Mouse (Mus musculus): ENCODE data around the gene Ero1l. TPM values are rescaled to one million over a fixed set of nuclear protein-coding genes. Genes with fewer than 3 reads are reported as not detected.

Ero1l gene
- polyA plus RNA-seq (2014; fragmentation: Nextera tagmentation; extraction: Ambion mirVana): 32.2 and 33.9 TPM in 2 replicates

DNA sequence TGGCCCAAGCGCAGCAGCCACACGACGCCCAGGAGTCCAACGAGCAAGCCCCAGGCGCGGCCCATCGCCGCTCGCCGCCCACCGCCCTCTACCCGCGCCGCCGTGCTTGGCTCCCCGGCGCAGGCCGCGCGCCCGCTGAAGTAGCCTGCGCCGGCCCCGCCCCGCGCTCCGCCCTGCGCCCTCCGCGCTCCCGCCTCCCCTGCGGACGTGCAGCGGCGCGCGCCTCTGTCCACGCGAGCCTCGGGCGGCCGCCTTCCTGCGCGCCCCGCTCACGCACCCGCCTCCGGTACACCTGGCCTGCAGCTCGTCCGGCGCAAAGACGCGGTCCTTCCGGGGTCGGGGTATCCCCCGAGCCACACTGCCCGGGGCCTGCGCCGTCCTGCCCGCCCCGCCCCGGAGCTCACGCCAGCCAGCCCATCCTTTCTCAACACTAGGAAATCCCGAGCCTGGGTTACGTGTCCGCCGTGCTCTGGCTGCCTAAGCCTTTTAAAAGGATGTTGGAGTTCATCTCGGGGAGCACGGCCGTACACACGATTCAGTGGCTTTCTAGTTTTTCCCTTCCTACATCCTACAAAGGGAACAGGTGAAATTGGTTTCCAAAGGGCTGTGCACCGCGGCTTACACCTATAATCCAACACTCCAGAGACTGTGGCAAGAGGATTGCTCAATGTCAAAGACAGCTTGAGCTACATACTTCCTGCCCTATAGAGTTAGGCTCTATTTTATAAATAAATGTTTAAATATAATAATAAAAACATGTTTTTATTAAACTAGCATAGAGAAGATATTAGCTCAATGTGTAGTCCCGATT, at the start of gene Ero1l:
TSS of gene Ero1l (minus strand) at position 346 of the 811 bp plus-strand sequence.
- H3K27ac ChIP-seq (ENCODE audit: low read depth, low read length): peak within 1 kb of the TSS; percentile 82
- peak; percentile 97 for ATAC-seq (ENCODE audit: low FRiP score)
- DNase-seq (ENCODE audit: low spot score): peak; percentile 91
- H3K4me3 ChIP-seq (ENCODE audit: low read depth, low read length): peak within 1 kb of the TSS; percentile 91
- H3K9ac ChIP-seq (ENCODE audit: low read depth, low read length): peak within 1 kb of the TSS; percentile 91
- H3K36me3 ChIP-seq (ENCODE audit: control insufficient read depth, insufficient read depth, low read length): no peaks in the 10 kb centered on the region
- peak within 1 kb of the TSS; percentile 82 for H3K4me2 ChIP-seq (replicated peaks; ENCODE audit: low read depth, low read length)
- H3K4me1 ChIP-seq (replicated peaks; ENCODE audit: control insufficient read depth, insufficient read depth, low read length): no peaks in the 10 kb centered on the region
- H3K27me3 ChIP-seq (ENCODE audit: control insufficient read depth, insufficient read depth, low read length): no peaks in the 10 kb centered on the region
- no peaks in the 10 kb centered on the region for H3K9me3 ChIP-seq (ENCODE audit: control insufficient read depth, low read length)
- 2% methylated on average over 50 of the region's 74 CpGs for WGBS

DNA sequence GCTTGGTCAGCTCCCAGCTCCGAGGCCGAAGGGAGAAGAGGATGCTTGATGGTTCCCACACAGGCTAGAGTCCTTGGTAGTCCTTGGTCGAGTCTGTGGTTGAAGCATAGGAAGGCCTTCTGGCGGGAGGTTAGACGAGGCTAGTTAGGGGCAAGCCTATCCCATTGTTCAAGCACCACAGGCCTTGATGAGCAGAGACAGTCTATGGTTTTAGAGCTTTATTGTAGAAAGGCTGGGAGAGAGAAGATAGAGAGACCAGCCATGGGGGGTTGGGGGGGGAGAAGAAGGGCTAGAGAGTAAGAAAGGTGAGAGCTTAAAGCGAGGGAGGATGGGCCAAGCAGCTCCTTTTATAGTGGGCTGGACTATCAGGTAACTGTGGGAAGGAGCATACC, 46.6 kb upstream of the Ero1l start:
- Histone ChIP-seq H3K4me1 (replicated peaks; ENCODE audit: control insufficient read depth, insufficient read depth, low read length) (no peaks in the 10 kb centered on the region), H3K4me2 (replicated peaks; ENCODE audit: low read depth, low read length) (no peak overlapping the region), H3K36me3 (ENCODE audit: control insufficient read depth, insufficient read depth, low read length) (peaks cover 5% of the 10 kb centered on the region), H3K4me3 (ENCODE audit: low read depth, low read length) (no peak overlapping the region), H3K27ac (ENCODE audit: low read depth, low read length) (no peak overlapping the region), H3K9me3 (ENCODE audit: control insufficient read depth, low read length) (no peaks in the 10 kb centered on the region), H3K9ac (ENCODE audit: low read depth, low read length) (no peak overlapping the region), H3K27me3 (ENCODE audit: control insufficient read depth, insufficient read depth, low read length) (no peaks in the 10 kb centered on the region)
- ATAC-seq (ENCODE audit: low FRiP score) (no peak), DNase-seq (ENCODE audit: low spot score) (no peak)
- WGBS: 87% methylated on average over 6 of the region's 6 CpGs

DNA sequence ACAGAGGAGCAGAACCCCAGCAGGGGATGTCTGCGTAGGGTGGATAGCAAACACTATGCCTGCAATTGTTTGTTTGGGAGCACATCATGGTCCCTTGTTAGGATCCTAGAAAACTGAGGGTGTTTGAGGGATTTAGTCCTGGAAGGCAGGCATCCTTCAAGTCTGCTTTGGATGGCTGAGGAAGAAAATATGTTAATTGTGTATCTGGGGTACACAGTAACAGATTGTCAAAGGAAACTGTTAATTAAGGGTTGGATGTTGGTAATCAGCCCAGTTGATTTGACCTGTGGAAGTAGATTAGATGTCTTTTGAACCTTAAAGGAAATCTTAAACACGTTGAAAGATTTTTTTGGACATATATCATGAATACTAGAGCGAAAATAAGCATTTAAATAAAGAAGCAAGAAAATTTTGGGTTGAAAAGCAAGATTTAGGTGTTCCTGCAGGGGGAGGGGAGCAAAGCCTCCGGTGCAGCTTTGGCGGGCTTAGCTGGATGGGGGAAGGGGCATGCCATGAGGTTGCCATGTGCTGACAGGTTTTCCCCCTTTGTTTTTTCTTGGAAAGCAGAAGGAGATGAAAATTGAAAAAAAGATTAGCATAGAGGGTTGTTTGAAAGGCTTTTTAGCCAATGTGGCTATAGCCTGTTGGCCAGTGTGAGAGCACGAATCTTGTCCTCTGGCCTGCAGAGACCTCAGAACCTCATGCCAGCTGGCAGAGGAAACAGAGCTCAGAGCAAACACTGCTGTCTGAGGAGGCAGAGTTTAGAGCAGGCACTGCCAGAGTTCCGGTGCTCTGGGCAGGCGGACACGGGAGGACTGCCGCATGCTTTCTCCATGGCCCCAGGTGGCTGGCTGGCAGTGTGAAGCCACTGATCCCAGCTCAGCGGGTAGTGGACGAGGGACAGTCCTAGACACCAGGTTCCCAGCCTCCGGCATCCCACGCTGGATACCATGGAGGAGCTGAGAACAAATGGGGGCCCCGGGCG, 45.9 kb upstream of the Ero1l start:
- H3K4me2 ChIP-seq (replicated peaks; ENCODE audit: low read depth, low read length): no peak overlapping the region
- DNase-seq (ENCODE audit: low spot score) (no peak), ATAC-seq (ENCODE audit: low FRiP score) (no peak)
- no peaks in the 10 kb centered on the region; the same call in 1 of the 2 replicates for H3K36me3 ChIP-seq (ENCODE audit: control insufficient read depth, insufficient read depth, low read length)
- no peak overlapping the region for H3K9ac ChIP-seq (ENCODE audit: low read depth, low read length)
- 82% methylated on average over 16 of the region's 16 CpGs for WGBS
- no peaks in the 10 kb centered on the region for H3K9me3 ChIP-seq (ENCODE audit: control insufficient read depth, low read length)
- H3K4me1 ChIP-seq (replicated peaks; ENCODE audit: control insufficient read depth, insufficient read depth, low read length): no peaks in the 10 kb centered on the region
- no peak overlapping the region for H3K4me3 ChIP-seq (ENCODE audit: low read depth, low read length)
- no peaks in the 10 kb centered on the region for H3K27me3 ChIP-seq (ENCODE audit: control insufficient read depth, insufficient read depth, low read length)
- no peak overlapping the region for H3K27ac ChIP-seq (ENCODE audit: low read depth, low read length)

DNA sequence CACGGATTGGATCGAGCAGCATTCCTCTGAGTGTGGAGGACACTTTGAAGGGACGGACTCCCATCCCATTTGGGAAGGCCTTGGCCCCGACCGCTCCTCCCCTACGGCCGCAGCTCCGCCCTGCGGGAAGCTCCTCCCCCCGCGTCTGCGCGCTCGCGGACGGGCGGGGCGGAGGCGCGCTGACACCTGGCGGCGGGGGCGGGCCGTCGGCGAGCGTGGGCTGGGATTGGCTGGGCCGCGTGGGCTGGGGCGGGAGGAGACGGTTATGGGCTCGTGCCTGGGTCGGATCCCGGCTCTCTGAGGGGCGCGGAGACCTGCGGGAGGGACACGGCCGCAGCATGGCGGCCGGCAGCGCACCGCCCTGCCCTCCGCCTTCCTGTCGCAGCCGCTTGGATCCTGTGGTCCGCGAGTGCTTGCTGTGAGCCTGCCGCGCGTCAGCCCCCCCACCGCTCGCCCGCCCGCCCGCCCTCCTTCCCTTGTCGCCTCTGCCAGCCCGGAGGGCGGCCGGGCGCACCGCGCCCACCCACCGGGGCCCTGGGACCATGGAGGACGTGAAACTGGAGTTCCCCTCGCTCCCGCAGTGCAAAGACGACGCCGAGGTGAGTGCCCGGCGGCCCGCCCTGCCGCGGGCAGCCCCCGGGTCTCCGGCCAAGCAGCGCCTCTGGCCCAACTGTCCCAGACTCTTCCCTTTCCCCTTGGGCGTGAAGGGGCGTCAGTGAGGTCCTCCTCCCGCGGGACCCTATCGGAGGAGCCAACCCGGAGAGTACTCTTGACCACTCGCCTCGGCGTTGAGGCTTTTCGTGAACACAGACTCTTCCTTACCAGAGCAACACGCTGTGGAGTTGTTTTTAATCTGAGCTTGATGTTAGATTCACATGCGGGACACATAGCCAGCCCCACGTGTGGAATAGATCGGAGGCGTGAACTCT, 32.6 kb upstream of the Ero1l start, which contains the start of gene Styx:
TSS of gene Styx (plus strand) at position 163 of the 929 bp plus-strand sequence.
- Histone ChIP-seq H3K36me3 (ENCODE audit: control insufficient read depth, insufficient read depth, low read length) (peaks cover 6% of the 10 kb centered on the region; the same call in 1 of the 2 replicates), H3K4me1 (replicated peaks; ENCODE audit: control insufficient read depth, insufficient read depth, low read length) (no peaks in the 10 kb centered on the region), H3K9me3 (ENCODE audit: control insufficient read depth, low read length) (no peaks in the 10 kb centered on the region), H3K27ac (ENCODE audit: low read depth, low read length) (peak within 1 kb of the TSS; percentile 60), H3K4me3 (ENCODE audit: low read depth, low read length) (peak within 1 kb of the TSS; percentile 73), H3K9ac (ENCODE audit: low read depth, low read length) (peak within 1 kb of the TSS; percentile 78), H3K27me3 (ENCODE audit: control insufficient read depth, insufficient read depth, low read length) (no peaks in the 10 kb centered on the region), H3K4me2 (replicated peaks; ENCODE audit: low read depth, low read length) (peak within 1 kb of the TSS; percentile 76)
- peak; percentile 95 for DNase-seq (ENCODE audit: low spot score)
- peak; percentile 99 for ATAC-seq (ENCODE audit: low FRiP score)
- WGBS: under 1% methylated on average over 58 of the region's 93 CpGs

DNA sequence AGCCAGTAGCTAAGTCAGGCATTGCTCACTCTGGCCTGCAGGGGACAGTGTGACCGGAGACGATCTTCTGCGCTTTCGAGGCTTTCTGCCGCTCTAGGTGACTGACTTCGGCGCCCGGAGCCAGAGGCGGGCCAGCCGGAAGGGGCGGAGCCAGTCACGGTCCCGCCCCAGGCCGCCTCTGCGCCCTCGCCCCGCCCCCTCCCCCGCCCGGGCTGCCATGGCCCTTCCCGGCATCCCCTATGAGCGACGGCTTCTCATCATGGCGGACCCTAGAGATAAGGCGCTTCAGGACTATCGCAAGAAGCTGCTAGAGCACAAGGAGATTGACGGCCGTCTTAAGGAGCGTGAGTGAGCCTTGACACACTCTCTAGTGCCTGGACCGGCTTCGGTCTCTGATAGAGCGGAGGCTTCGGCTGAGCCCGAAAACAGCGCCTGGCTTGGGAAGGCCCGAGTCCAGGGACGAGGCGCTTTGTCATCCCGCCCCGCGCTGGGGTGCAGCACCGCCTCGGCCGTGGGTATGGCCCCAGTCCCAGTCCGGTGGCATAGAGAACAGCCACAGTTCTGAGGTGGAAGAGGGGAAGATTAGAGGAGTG, 11.1 kb upstream of the Ero1l start, which contains the start of gene Psmc6:
TSS of gene Psmc6 (plus strand) at position 200 of the 593 bp plus-strand sequence.
- peak within 1 kb of the TSS; percentile 92 for H3K4me3 ChIP-seq (ENCODE audit: low read depth, low read length)
- no peaks in the 10 kb centered on the region for H3K27me3 ChIP-seq (ENCODE audit: control insufficient read depth, insufficient read depth, low read length)
- peak within 1 kb of the TSS; percentile 98 for H3K9ac ChIP-seq (ENCODE audit: low read depth, low read length)
- peak; percentile 97 for ATAC-seq (ENCODE audit: low FRiP score)
- H3K27ac ChIP-seq (ENCODE audit: low read depth, low read length): peak within 1 kb of the TSS; percentile 73
- H3K9me3 ChIP-seq (ENCODE audit: control insufficient read depth, low read length): no peaks in the 10 kb centered on the region
- peak; percentile 95 for DNase-seq (ENCODE audit: low spot score)
- H3K36me3 ChIP-seq (ENCODE audit: control insufficient read depth, insufficient read depth, low read length): 0 out of 2 replicates have a peak, but pooled peaks cover 4% of the 10 kb centered on the region
- 0 out of 2 replicates have a peak, but pooled peaks cover 2% of the 10 kb centered on the region for H3K4me1 ChIP-seq (replicated peaks; ENCODE audit: control insufficient read depth, insufficient read depth, low read length)
- peak within 1 kb of the TSS; percentile 54 for H3K4me2 ChIP-seq (replicated peaks; ENCODE audit: low read depth, low read length)
- under 1% methylated on average over 36 of the region's 44 CpGs for WGBS

DNA sequence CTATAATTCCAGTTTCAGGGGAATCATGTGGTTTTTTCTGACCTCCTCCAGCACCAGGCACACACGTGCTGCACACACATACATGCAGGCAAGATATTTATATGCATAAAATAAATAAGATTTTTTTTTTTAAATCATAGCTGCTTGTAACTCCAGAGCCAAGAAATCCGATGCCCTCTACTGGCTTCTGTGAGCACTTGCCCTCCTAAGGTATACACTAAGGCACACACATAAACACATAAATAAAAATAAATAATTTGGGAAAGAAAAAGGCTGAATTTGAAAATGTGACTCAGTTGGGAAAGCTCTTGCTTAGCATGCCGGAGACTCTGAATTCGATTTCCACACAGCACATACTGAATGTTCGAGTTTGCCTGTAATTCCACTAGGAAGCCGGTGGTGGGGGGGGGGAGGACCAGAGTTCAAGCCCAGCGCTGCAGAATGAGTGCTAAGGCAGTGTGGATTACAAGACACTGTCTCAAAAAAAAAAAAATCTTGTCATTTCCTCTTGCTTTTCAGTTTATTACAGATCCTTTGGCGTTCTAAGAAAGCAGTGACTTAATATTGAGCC, 10.5 kb upstream of the Ero1l start:
- 0 out of 2 replicates have a peak overlapping the region, but pooled peaks have one; percentile 2 for H3K9ac ChIP-seq (ENCODE audit: low read depth, low read length)

DNA sequence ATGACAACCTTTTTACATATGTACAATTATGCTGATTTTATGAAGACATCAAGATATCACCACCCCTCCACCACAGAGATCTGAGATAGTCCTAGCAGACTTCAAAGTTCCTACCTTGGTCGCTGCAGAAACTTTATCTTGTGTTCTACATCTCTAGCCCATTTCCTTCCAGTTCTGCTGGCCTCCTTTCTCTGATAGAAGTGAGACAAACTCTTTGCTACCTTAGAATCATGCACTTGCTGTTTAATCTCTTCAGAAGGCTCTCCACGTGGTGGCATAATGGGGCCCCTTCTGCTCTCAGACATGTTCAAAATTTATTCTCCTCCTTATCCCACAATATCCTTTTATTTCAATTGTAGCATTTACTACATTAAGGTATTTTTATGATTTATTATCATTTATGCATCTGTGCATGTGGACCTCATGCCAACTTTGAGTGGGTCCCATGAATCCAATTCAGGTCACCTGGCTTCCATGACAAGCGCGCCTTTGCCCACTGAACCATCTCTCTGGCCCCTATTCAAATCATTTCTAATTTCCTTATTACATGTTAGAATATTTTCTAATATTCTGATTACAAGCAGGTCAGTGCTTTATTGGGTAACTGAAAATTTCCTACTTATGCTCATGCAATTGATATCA, 9.6 kb upstream of the Ero1l start:
- Histone ChIP-seq H3K27ac (ENCODE audit: low read depth, low read length) (no peak overlapping the region), H3K27me3 (ENCODE audit: control insufficient read depth, insufficient read depth, low read length) (no peaks in the 10 kb centered on the region), H3K9ac (ENCODE audit: low read depth, low read length) (no peak overlapping the region), H3K4me1 (replicated peaks; ENCODE audit: control insufficient read depth, insufficient read depth, low read length) (0 out of 2 replicates have a peak, but pooled peaks cover 2% of the 10 kb centered on the region), H3K4me3 (ENCODE audit: low read depth, low read length) (no peak overlapping the region), H3K4me2 (replicated peaks; ENCODE audit: low read depth, low read length) (no peak overlapping the region), H3K36me3 (ENCODE audit: control insufficient read depth, insufficient read depth, low read length) (0 out of 2 replicates have a peak, but pooled peaks cover 2% of the 10 kb centered on the region), H3K9me3 (ENCODE audit: control insufficient read depth, low read length) (no peaks in the 10 kb centered on the region)
- ATAC-seq (ENCODE audit: low FRiP score): no peak
- 89% methylated on average over 4 of the region's 4 CpGs for WGBS
- no peak for DNase-seq (ENCODE audit: low spot score)

More for the DNA sequence above, 10.5 kb upstream of the Ero1l start:
- H3K27ac ChIP-seq (ENCODE audit: low read depth, low read length): no peak overlapping the region
- H3K27me3 ChIP-seq (ENCODE audit: control insufficient read depth, insufficient read depth, low read length): no peaks in the 10 kb centered on the region
- H3K4me3 ChIP-seq (ENCODE audit: low read depth, low read length): peak overlapping the region; percentile 92
- H3K36me3 ChIP-seq (ENCODE audit: control insufficient read depth, insufficient read depth, low read length): 0 out of 2 replicates have a peak, but pooled peaks cover 2% of the 10 kb centered on the region
- H3K4me2 ChIP-seq (replicated peaks; ENCODE audit: low read depth, low read length): 0 out of 2 replicates have a peak overlapping the region, but pooled peaks have one; percentile 22
- peak; percentile 37 for ATAC-seq (ENCODE audit: low FRiP score)
- 16% methylated on average over 8 of the region's 8 CpGs for WGBS
- no peak for DNase-seq (ENCODE audit: low spot score)
- 0 out of 2 replicates have a peak, but pooled peaks cover 2% of the 10 kb centered on the region for H3K4me1 ChIP-seq (replicated peaks; ENCODE audit: control insufficient read depth, insufficient read depth, low read length)
- H3K9me3 ChIP-seq (ENCODE audit: control insufficient read depth, low read length): no peaks in the 10 kb centered on the region

All from hindbrain, embryonic 11.5 days (tissue).